Mouse (Mus musculus) adrenal gland, postnatal 25 days (tissue): ENCODE measurements around the gene Inka2. TPM values are rescaled to one million over a fixed set of nuclear protein-coding genes. Genes with fewer than 3 reads are reported as not detected.
A peak's percentile ranks its signal among the peaks of the same experiment; 100 is the strongest.
"Not testable (repeated sequence)": the region's sequence is repeated elsewhere in the genome, so short reads cannot be mapped to it uniquely, and the experiment has no call there.

Experiments used
- DNase-seq: peaks from one replicate; pipeline ENCODE4 v3.0.0; 2021; ENCODE audit warnings: mixed read lengths
- total RNA-seq: library from RNA; stranded (reverse); gene quantifications from 2 replicates; pipeline ENCODE4 v1.2.3, GENCODE M21; 2021

Gene Inka2
- total RNA-seq, 1 experiment from 2014 or later = 2.3 TPM

DNA sequence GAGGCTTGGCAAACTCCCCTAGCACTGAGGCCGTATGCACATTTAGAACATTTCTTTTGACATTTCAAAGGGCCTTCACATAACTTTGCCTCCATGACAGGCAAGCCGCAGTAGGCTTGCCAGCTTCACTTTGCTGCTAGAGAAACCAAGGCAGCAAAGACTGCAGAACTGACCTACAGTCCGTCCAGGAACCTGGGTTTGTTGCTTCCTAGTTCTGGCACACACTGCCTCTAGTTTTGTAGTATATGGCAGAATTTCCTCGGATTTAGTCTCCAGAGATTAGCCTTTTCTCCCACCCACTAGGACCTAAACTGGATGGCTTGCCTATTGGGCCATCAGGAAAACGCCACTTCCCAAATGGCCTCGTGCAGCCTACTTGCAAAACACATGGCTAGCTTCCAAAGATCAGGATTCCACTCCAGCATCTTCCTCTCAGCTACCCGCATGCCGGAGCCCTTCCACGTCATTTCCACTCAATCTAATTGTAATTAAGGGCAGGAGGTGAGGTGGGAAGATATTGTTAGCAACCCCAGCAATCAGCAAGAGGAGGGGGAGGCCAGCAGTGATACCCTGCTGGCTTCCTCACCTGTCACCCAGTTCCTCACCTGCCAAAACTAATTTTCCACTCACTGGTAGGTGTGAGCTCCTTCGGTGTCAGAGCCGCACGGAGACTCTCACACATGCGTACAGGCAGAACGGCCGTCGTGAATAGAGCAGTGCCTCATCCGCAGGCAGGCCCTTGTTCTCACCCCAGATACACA, 7.8 kb upstream of the Inka2 start:
- no peak for DNase-seq

GRCm38 (mm10) chr3:105697148-105697441, 7.3 kb upstream of the Inka2 start:
- DNase-seq = no peak

- DNase-seq = no peak
Observed at GRCm38 (mm10) chr3:105698311-105698710, 6.1 kb upstream of the Inka2 start.

- no peak for DNase-seq
Observed at GRCm38 (mm10) chr3:105699241-105699933, 5.0 kb upstream of the Inka2 start.

GRCm38 (mm10) chr3:105700786-105701185, 3.6 kb upstream of the Inka2 start:
- not testable (repeated sequence) for DNase-seq

DNA sequence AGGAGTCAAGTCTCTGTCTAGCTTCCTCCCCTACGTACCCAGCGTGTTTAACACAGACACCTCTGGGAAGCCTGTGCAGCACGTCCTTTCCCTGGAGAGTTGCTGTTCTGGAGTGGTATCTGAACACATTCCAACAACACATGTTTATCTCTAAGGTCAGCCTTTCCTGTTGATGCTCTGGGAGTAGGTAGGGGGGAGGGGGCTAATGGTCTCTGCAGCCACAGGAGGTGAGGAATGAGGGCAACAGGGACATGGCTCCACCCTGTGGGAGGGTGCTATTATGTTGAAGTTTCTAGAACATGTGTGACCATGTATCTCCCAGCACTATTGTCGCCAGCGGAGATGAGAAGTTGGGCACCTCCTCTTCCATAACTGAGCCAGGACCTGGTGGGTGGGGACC, 3.0 kb upstream of the Inka2 start:
- DNase-seq = no peak

GRCm38 (mm10) chr3:105703571-105703970, 828 bp upstream of the Inka2 start:
- DNase-seq = no peak

GRCm38 (mm10) chr3:105705061-105705549, 706 bp downstream of the Inka2 start:
- DNase-seq = peak; percentile 72

DNA sequence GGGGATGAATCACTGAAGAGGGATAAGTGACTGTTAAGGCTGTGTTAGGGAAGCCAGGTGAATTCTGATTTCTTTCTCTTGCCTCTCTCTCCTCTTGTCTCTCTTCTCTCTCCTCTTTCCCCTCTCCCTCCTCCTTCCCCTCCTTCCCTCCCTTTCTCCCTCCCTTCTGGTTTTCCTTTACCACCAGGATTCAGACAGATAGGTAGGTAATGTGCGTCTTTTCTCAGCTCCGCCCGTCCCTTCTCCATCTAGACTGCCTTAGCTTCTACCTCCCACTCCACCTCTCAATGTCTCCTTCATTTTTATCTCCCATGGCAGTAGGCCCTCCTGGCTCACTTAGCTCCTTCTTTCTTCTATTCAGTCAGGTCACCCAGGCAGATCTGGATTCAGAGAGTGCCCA, 1.2 kb downstream of the Inka2 start:
- no peak for DNase-seq

DNA sequence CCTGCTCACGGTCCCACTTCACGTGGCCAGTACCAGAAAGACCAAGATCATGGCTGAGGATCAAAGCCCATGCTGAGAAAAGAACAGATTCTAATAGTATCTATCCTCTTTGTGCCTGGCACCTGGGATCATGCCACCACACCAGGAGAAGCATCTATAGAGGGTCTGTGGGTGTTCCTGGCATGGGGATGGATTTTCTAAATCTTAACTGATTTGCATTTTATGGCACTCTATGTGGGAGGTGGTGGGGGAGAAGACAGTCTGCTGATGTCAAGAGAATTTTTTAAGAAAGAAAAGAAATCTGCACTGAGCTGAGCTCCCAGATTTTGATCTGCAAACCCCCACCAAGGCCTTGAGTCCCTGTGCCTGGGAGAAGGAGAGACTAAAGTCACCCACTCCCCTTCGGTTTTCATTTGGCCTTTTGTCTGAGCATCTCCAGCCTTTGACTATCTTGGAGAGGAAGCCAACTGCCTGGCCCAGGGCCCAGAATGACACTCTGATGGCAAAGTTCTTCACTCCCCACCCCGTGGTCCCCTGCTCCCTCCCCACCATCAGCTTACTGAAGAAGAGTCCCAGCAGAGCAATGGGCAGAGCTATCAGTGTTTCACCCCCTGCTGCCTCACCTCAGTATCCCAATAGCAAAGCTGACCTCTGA, 2.1 kb downstream of the Inka2 start:
- no peak for DNase-seq

DNA sequence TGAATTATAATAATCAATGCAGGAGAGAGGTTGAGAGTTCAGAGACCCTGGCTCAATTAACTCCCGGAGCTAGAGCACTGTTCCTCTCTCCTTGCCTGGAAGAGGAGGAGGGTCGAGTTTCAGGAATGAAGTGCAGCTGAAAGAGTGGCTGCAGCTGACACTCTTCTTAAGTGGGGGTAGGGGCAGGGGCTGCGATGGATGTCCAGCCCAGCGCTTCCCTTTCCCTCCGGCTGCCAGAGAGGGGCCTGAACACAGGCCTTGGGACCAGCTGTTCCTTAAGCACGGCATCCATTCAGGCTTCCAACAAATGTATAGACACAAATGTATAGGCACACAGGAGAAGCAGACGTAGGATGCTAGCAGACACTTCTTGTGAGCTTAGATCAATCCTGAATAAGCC, 3.2 kb downstream of the Inka2 start:
- no peak for DNase-seq

GRCm38 (mm10) chr3:105710246-105710645, 5.8 kb downstream of the Inka2 start:
- DNase-seq = no peak

DNA sequence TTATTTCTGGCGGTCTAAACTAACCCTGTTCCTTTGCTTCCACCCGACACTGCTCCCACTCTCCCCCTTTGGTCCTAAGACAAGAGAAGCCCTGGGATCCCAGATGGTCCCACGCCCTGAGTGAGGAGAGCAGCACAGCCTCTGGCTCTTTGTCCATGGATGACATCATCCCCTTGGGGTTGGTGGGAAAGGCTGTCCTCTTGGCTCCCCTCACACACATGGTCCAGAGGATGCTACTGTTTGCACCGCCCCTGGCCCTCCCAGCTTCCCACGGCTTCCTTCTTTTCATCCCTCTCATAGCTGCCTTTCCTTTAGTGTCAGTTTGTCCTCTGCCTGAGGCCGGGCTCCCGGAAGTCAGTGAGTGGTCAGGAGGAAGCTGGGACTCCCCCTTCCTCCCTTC, 7.3 kb downstream of the Inka2 start:
- no peak for DNase-seq

GRCm38 (mm10) chr3:105712827-105713226, 8.4 kb downstream of the Inka2 start:
- no peak for DNase-seq

- DNase-seq = no peak
Observed at GRCm38 (mm10) chr3:105714091-105714819, 9.9 kb downstream of the Inka2 start.

DNA sequence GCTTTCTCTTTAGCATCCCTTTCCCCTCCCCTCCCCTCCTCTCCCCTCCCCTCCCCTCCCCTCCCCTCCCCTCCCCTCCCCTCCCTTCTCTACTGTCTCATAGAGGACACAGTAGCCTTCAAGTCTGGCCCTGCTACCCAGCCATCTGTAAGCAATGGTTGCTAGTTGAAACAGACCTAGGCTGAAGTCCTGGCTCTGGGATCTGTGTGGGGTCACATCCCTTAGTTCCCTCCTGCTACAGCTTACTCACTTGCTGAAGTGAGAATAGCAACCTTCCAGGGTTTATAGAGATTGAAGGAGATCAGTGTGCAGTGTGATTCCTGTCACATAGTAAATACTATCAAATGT, 10.4 kb downstream of the Inka2 start:
- no peak for DNase-seq

GRCm38 (mm10) chr3:105716353-105717000, 12.1 kb downstream of the Inka2 start:
- DNase-seq = no peak

DNA sequence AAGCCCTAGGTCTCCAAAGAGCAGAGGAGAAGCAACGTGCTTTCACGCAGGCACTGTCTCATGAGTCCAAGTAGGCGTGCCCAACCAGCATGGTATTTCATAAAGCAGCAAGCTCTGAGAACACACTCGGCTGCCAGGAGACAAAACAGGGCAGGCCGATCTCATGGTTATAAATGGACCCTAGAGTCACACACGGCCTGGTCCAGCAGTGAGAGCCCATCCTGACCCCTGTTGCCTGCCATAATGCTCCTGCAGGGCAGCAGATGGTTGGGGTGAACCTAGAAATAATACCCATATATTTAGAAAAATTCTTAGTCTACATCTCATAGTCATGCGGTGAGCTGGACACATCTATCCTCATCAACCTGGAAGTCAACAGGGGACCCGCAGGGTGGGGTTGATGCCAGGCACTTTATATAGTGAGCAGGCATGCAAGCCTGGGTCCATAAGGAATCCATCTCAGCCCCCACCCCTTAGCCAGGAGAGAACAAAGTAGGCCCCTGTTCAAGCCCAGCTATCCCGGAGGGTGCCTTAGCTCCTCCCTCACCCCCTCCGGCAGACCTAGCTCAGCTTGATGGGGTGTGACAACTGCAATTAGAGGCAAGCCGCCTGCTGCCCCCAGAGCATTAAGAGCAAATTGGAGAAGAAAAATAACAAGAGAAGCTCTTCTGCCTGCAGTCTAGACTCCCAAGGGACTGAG, 13.6 kb downstream of the Inka2 start:
- no peak for DNase-seq

- no peak for DNase-seq
Observed at GRCm38 (mm10) chr3:105718746-105719145, 14.3 kb downstream of the Inka2 start.

- no peak for DNase-seq
Observed at GRCm38 (mm10) chr3:105719979-105720378, 15.6 kb downstream of the Inka2 start.

DNA sequence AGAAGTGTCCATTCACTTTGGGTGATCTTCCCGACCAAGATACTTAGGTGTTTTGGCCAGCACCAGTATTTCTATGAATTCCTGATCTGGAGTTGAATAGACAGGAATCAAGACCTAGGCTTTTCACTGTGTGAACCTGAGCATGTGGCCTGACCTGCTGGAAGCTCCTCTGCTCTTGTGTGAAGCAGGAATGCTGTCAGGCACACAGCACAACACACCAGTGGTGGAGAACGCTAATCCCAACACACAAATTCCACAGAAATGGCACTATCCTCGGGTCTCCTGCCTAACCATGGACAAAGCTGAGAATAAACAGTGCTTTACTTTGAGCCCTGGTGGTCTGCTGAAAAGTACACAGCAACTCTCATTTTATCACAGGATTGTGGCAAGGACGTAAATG, 16.1 kb downstream of the Inka2 start:
- DNase-seq = no peak
